Mouse (Mus musculus): Measurements from ENCODE around the gene Prkg1.
"Not testable (repeated sequence)": the region's sequence is repeated elsewhere in the genome, so short reads cannot be mapped to it uniquely, and the experiment has no call there.

Prkg1 gene

GRCm38 (mm10) chr19:31336381-31336780, 428.5 kb downstream of the Prkg1 start:
- DNase-seq (ENCODE audit: inconsistent age in 2 of 2, low spot score in 1 of 2): no peak

DNA sequence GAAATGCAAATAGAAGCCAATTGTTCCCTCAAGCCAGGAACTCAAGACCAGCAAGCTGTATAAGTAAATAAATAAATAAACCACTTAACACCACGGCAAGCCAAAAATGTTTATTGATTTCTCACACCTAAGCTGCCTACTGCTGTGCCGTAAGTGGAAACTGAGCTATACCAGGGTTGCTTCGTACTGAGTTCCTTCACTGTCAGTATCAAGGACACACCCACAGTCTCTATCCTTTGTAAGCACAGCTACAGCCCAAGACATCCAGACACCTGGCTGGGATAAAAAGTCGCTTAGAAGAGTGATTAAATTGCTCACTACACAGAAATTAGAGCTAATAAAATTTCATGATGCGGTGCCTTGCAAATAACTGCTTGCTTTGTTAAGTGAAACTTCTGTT, 434.9 kb downstream of the Prkg1 start:
- DNase-seq (ENCODE audit: inconsistent age in 2 of 2, low spot score in 1 of 2): no peak

DNA sequence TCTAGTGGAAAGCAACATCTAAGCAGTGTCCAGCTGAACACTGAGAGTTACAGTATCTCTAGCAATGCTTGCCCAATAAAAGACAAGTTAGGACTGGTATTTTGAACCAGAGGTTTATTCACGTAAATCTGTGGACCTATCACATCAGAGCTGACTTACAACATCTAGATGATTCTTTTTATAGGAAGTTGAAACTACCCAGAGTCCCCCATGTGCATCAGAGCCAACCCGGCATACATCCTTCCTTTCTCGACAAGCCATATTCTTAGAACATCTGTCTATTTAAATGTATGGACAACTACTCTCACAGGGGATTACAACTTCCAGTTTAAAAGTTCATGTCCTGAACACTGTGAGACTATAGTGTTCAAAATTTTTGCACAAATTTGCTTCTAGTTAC, 460.1 kb downstream of the Prkg1 start:
- DNase-seq (ENCODE audit: inconsistent age in 2 of 2, low spot score in 1 of 2): no peak

DNA sequence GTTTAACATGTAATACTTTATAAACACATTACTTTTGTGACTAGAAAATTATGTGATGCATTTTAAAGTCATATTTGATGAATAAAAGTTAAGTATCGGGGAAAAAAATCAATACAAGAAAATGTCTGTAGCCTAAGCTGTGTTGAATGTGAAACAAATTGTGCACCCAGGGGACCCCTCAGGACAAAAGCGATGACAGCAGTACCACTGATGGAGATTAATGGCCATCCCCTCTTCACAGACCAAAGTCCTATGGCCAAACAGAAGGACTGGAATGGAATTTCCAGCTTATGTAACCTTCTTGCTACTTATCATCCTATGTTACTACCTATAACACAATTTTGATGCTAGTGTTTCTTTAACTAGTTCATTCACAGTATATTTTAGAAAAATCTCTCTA, 473.6 kb downstream of the Prkg1 start:
- DNase-seq (ENCODE audit: inconsistent age in 2 of 2, low spot score in 1 of 2): no peak

GRCm38 (mm10) chr19:31284581-31284980, 480.3 kb downstream of the Prkg1 start:
- no peak for DNase-seq (ENCODE audit: inconsistent age in 2 of 2, low spot score in 1 of 2)

GRCm38 (mm10) chr19:31284126-31284525, 480.7 kb downstream of the Prkg1 start:
- no peak for DNase-seq (ENCODE audit: inconsistent age in 2 of 2, low spot score in 1 of 2)

DNA sequence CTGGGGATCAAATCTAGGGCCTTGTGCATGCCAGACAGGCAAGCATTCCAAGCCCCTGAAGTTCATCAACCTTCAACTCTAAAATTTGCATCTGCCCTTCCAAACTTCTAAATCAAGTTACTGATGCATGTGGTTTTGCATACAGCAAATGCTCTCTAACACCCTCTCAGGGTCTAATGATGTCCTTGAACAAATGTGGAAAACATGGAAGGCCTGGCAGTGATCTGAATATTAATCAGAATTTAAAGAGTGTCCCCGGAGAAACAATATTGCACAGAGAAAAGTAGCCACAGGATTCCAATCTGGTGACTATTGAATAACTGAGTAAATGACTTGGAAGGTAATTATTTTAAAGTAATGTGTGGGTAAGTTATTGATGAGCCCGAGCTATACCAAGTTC, 481.2 kb downstream of the Prkg1 start:
- DNase-seq (ENCODE audit: inconsistent age in 2 of 2, low spot score in 1 of 2): no peak

GRCm38 (mm10) chr19:31279797-31280486, 484.9 kb downstream of the Prkg1 start:
- DNase-seq (ENCODE audit: inconsistent age in 2 of 2, low spot score in 1 of 2): peak; percentile 32 to 85

GRCm38 (mm10) chr19:31262438-31262837, 502.4 kb downstream of the Prkg1 start:
- peak in 1 of 2 experiments; percentile 49 for DNase-seq (ENCODE audit: inconsistent age in 2 of 2, low spot score in 1 of 2)

- DNase-seq (ENCODE audit: inconsistent age in 2 of 2, low spot score in 1 of 2): no peak
Observed at GRCm38 (mm10) chr19:31260494-31260893, 504.3 kb downstream of the Prkg1 start.

GRCm38 (mm10) chr19:31255780-31256179, 509.1 kb downstream of the Prkg1 start:
- DNase-seq (ENCODE audit: inconsistent age in 2 of 2, low spot score in 1 of 2): no peak

DNA sequence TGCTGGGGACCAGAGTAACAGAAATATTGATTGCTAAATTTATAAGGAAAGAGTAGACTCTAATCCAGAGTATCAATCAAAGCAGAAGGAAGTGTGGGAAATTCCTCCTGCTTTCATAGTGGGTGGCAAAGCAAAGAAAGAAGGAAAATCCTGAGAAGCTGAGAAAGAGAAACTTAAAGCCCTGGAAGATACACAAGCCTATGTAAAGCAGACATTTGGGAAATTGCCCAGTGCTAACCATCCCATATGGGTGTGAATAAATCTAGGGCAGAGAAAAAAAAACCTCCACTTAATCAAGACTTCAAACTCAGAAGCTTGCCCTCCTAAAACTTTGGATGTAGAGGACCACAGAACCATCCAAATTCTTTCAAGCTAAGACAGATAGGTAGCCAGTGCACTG, 532.4 kb downstream of the Prkg1 start:
- no peak for DNase-seq (ENCODE audit: inconsistent age in 2 of 2, low spot score in 1 of 2)

DNA sequence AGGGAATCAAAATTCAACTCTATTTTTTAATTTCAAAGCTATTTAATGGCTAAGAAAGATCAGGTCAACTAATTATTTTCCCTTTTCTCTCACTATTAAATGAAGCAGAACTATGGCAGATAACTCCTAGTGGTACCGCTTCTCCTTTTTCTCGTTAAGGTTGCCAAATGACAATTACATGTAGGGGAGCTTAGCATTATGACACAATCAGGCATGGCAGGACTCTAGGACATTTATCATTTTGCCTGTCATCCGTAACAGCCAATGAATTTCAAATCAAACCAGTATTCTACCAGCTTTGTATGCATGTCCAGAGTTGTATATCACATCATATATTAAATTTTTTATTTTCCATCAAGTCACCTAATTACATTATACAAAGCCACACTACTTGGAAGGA, 536.4 kb downstream of the Prkg1 start:
- DNase-seq (ENCODE audit: inconsistent age in 2 of 2, low spot score in 1 of 2): no peak

DNA sequence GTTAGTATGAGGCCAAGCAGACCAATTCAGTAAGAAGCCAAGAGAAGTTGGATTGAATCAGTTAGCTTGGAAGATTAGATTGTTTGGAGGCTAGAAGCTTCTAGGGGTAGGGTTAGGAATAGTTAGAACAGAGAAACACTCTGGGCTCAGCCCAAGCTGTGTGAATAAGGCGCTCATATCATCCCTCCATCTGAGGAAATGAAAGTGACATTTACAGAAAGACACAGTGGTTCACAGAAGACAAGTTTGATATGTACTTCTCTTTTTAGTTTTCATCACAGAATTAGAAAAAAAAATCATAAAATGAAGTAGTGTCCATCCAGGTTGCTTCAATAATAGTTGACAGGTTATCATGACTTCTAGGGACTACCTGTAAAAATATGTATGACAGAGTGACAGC, 541.4 kb downstream of the Prkg1 start:
- no peak for DNase-seq (ENCODE audit: inconsistent age in 2 of 2, low spot score in 1 of 2)

GRCm38 (mm10) chr19:31219261-31219660, 545.6 kb downstream of the Prkg1 start:
- not testable (repeated sequence) for DNase-seq (ENCODE audit: inconsistent age in 2 of 2, low spot score in 1 of 2)

- DNase-seq (ENCODE audit: inconsistent age in 2 of 2, low spot score in 1 of 2): no peak
Observed at GRCm38 (mm10) chr19:31210850-31211249, 554.0 kb downstream of the Prkg1 start.

GRCm38 (mm10) chr19:31210449-31210848, 554.4 kb downstream of the Prkg1 start:
- DNase-seq (ENCODE audit: inconsistent age in 2 of 2, low spot score in 1 of 2): no peak

DNA sequence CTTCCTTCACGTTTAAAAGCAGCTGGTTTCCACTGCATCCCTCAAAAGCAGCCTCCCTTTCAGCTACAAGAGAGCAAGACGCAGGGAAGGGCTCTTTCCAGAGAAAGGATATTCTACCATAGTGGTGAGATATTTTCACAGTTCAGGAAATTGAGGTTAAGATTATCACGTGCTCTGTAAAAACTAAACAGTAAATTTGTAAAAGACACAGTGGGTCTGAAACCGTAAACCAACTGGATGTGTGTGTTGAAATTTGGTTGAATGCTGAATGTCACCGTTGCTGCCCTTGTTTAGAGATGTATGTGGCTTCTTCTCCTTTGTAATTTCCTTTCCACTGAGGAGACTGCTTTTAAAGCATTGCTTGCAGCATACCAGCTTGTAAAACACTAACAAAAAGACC, 565.2 kb downstream of the Prkg1 start:
- no peak for DNase-seq (ENCODE audit: inconsistent age in 2 of 2, low spot score in 1 of 2)

DNA sequence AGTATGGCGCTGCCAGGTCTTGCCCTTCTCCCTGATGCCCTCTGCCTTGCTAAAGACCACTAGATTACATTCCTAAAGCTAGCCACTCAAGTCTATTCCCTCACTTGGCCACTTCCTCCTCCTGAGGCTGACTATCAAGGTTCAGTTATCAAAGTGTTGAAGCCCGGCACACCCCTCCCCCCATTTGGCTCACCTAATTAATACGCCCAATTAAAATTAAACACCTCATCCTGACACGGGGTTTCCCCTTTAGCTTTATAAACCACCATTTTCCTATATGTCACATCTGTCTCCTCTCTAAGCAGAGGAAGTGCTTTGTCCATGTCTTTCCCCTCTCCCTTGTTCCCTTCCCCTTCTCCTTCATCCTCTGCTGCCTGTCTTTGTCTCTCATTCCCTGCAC, 566.4 kb downstream of the Prkg1 start:
- no peak for DNase-seq (ENCODE audit: inconsistent age in 2 of 2, low spot score in 1 of 2)

DNA sequence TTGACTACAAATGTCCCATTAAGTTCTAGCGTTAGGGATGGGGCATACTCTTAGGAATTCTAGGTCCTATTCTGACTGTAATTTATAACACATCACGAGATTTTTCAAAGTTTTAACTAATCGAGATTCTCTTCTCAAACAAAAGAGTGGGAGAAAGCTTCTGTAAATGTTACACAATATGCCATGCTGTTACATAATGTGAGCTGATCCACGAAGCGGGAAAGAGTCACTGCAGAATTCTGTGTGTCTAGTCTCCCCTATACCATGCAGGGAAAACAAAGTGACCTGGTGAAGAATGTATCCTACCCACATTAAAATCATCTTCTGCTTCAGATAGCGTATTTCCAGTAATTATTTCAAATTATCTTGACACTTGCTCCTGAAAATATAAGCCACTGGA, 567.8 kb downstream of the Prkg1 start:
- DNase-seq (ENCODE audit: inconsistent age in 2 of 2, low spot score in 1 of 2): no peak

- no peak for DNase-seq (ENCODE audit: inconsistent age in 2 of 2, low spot score in 1 of 2)
Observed at GRCm38 (mm10) chr19:31188559-31189218, 576.1 kb downstream of the Prkg1 start.

GRCm38 (mm10) chr19:31180757-31181156, 584.1 kb downstream of the Prkg1 start:
- DNase-seq (ENCODE audit: inconsistent age in 2 of 2, low spot score in 1 of 2): no peak

Measured in adrenal gland, adult (tissue).